Mouse (Mus musculus): ENCODE data around the gene Olfr672. TPM values are rescaled to one million over a fixed set of nuclear protein-coding genes. Genes with fewer than 3 reads are reported as not detected.

Olfr672 gene
- polyA plus RNA-seq (2012; rRNA removed): not detected in 2 replicates

GRCm38 (mm10) chr7:105001929-105002328 lies at the start of gene Olfr672:
TSS of gene Olfr672 (minus strand) at chr7:105002029.

DNA sequence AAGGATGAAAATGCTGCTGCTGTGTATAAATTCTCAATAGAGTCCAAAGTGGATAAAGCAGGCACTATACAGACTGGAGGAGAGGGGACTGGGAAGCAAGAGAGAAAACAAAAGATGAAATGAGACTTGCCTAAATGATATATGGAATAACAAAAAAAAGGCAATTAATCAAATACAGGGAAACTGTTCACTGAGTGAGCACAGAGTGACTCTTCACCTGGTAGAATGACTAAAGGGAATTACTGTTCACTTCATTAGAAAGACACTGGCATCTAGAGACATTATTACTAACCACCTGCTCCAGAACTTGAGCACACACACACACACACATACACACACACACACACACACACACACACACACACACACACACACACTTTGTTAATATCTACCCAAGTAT lies 30.6 kb upstream of the Olfr672 start, which contains the start of gene Olfr676:
TSS of gene Olfr676 (plus strand) at position 301 of the 400 bp plus-strand sequence.

GRCm38 (mm10) chr7:105028360-105028759 lies 26.5 kb upstream of the Olfr672 start, which contains the start of gene Olfr675:
TSS of gene Olfr675 (minus strand) at chr7:105028460.

DNA sequence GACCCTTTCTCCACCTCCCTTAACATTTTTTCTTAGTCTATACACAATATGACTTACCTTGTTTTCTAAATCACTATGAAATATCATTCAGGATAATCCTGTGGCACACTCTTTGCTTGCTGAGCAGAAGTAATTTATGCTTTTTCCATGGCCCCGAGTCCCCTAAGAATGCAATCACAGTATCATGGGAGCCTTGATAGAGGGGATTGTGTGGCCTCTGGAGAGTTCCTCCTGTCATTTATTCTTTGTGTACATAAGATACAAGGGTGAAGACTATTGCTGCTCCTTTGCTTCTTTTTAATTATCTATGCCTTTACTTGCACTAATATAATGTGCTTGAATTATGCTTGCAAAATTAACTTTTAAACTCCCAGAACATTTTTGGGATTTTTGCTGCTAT lies 22.8 kb downstream of the Olfr672 start, which contains the start of gene Olfr671:
TSS of gene Olfr671 (minus strand) at position 101 of the 400 bp plus-strand sequence.

GRCm38 (mm10) chr7:104962520-104962919 lies 39.3 kb downstream of the Olfr672 start, which contains the start of gene Olfr670:
TSS of gene Olfr670 (minus strand) at chr7:104962620.

Other genes starting within 250 kb of the Olfr672 start
- gene Usp17le, start 224.6 kb downstream of the Olfr672 start, polyA plus RNA-seq (2012; rRNA removed): 0.01 TPM in 1 of 2 replicates, not detected in the other
- not detected in 2 replicates for gene Usp17lb, start 159.4 kb downstream of the Olfr672 start, polyA plus RNA-seq (2012; rRNA removed)
- gene Usp17la, start 145.0 kb downstream of the Olfr672 start, polyA plus RNA-seq (2012; rRNA removed): not detected in 2 replicates
- not detected in 2 replicates for gene Olfr665, start 124.0 kb downstream of the Olfr672 start, polyA plus RNA-seq (2012; rRNA removed)
- not detected in 2 replicates for gene Olfr666, start 106.1 kb downstream of the Olfr672 start, polyA plus RNA-seq (2012; rRNA removed)
- gene Olfr667, start 80.5 kb downstream of the Olfr672 start, polyA plus RNA-seq (2012; rRNA removed): not detected in 2 replicates
- not detected in 2 replicates for gene Olfr668, start 74.0 kb downstream of the Olfr672 start, polyA plus RNA-seq (2012; rRNA removed)
- not detected in 2 replicates for gene Olfr669, start 67.8 kb downstream of the Olfr672 start, polyA plus RNA-seq (2012; rRNA removed)
- gene Olfr670, start 39.4 kb downstream of the Olfr672 start, polyA plus RNA-seq (2012; rRNA removed): not detected in 2 replicates
- gene Olfr671, start 22.9 kb downstream of the Olfr672 start, polyA plus RNA-seq (2012; rRNA removed): not detected in 2 replicates
- not detected in 2 replicates for gene Olfr675, start 26.4 kb upstream of the Olfr672 start, polyA plus RNA-seq (2012; rRNA removed)
- gene Olfr676, start 30.7 kb upstream of the Olfr672 start, polyA plus RNA-seq (2012; rRNA removed): not detected in 2 replicates
- not detected in 2 replicates for gene Olfr677, start 49.3 kb upstream of the Olfr672 start, polyA plus RNA-seq (2012; rRNA removed)
- not detected in 2 replicates for gene Olfr678, start 62.4 kb upstream of the Olfr672 start, polyA plus RNA-seq (2012; rRNA removed)
- gene Olfr679, start 79.2 kb upstream of the Olfr672 start, polyA plus RNA-seq (2012; rRNA removed): not detected in 2 replicates
- not detected in 2 replicates for gene Olfr680-ps1, start 90.8 kb upstream of the Olfr672 start, polyA plus RNA-seq (2012; rRNA removed)
- not detected in 2 replicates for gene Olfr681, start 114.8 kb upstream of the Olfr672 start, polyA plus RNA-seq (2012; rRNA removed)
- not detected in 2 replicates for gene Olfr683, start 145.0 kb upstream of the Olfr672 start, polyA plus RNA-seq (2012; rRNA removed)
- not detected in 2 replicates for gene Olfr684, start 161.6 kb upstream of the Olfr672 start, polyA plus RNA-seq (2012; rRNA removed)
- not detected in 2 replicates for gene Olfr685, start 184.0 kb upstream of the Olfr672 start, polyA plus RNA-seq (2012; rRNA removed)
- not detected in 2 replicates for gene Olfr686, start 205.5 kb upstream of the Olfr672 start, polyA plus RNA-seq (2012; rRNA removed)